Mouse (Mus musculus): ENCODE results near the gene Tmcc3. TPM values are rescaled to one million over a fixed set of nuclear protein-coding genes. Genes with fewer than 3 reads are reported as not detected.

Tmcc3 gene
- total RNA-seq, 4 experiments from 2014 or later: 12.4 to 22.2 (median 15.1) TPM

- no peak for DNase-seq
Measured at GRCm38 (mm10) chr10:94551511-94551910, 239.8 kb downstream of the Tmcc3 start.

GRCm38 (mm10) chr10:94551924-94552523 lies 240.3 kb downstream of the Tmcc3 start:
- no peak for DNase-seq

GRCm38 (mm10) chr10:94555394-94555793 lies 243.6 kb downstream of the Tmcc3 start:
- no peak for DNase-seq

- DNase-seq: no peak
Measured at GRCm38 (mm10) chr10:94557428-94558149, 245.8 kb downstream of the Tmcc3 start.

GRCm38 (mm10) chr10:94558826-94559225 lies 247.1 kb downstream of the Tmcc3 start:
- DNase-seq: no peak

GRCm38 (mm10) chr10:94561351-94561750 lies 249.6 kb downstream of the Tmcc3 start:
- no peak for DNase-seq

- no peak for DNase-seq
Measured at GRCm38 (mm10) chr10:94562188-94562587, 250.4 kb downstream of the Tmcc3 start.

GRCm38 (mm10) chr10:94562991-94563390 lies 251.2 kb downstream of the Tmcc3 start:
- no peak for DNase-seq

- DNase-seq: no peak
Measured at GRCm38 (mm10) chr10:94565410-94566221, 253.9 kb downstream of the Tmcc3 start.

- DNase-seq: no peak
Measured at GRCm38 (mm10) chr10:94566222-94566868, 254.6 kb downstream of the Tmcc3 start.

- no peak for DNase-seq
Measured at GRCm38 (mm10) chr10:94567251-94567650, 255.5 kb downstream of the Tmcc3 start.

GRCm38 (mm10) chr10:94567915-94568314 lies 256.2 kb downstream of the Tmcc3 start:
- no peak for DNase-seq

GRCm38 (mm10) chr10:94568867-94569266 lies 257.1 kb downstream of the Tmcc3 start:
- DNase-seq: no peak

- no peak for DNase-seq
Measured at GRCm38 (mm10) chr10:94569731-94570130, 258.0 kb downstream of the Tmcc3 start.

- no peak for DNase-seq
Measured at GRCm38 (mm10) chr10:94571927-94572620, 260.3 kb downstream of the Tmcc3 start.

- DNase-seq: no peak
Measured at GRCm38 (mm10) chr10:94572772-94573171, 261.0 kb downstream of the Tmcc3 start.

- DNase-seq: peak; percentile 44
Measured at GRCm38 (mm10) chr10:94574451-94575333, 262.9 kb downstream of the Tmcc3 start.

- DNase-seq: peak; percentile 37
Measured at GRCm38 (mm10) chr10:94575958-94576357, 264.2 kb downstream of the Tmcc3 start.

GRCm38 (mm10) chr10:94578870-94579269 lies 267.1 kb downstream of the Tmcc3 start:
- no peak for DNase-seq

GRCm38 (mm10) chr10:94581384-94581783 lies 269.6 kb downstream of the Tmcc3 start:
- DNase-seq: no peak

- DNase-seq: no peak
Measured at GRCm38 (mm10) chr10:94583714-94584113, 272.0 kb downstream of the Tmcc3 start.

All from adrenal gland, adult 8-10 months (tissue).